Mouse (Mus musculus): ENCODE measurements around the gene Trmu. TPM values are rescaled to one million over a fixed set of nuclear protein-coding genes. Genes with fewer than 3 reads are reported as not detected.
A peak's percentile ranks its signal among the peaks of the same experiment; 100 is the strongest.

Gene Trmu
- polyA plus RNA-seq, 2 experiments: 12.7 to 15.2 TPM

DNA sequence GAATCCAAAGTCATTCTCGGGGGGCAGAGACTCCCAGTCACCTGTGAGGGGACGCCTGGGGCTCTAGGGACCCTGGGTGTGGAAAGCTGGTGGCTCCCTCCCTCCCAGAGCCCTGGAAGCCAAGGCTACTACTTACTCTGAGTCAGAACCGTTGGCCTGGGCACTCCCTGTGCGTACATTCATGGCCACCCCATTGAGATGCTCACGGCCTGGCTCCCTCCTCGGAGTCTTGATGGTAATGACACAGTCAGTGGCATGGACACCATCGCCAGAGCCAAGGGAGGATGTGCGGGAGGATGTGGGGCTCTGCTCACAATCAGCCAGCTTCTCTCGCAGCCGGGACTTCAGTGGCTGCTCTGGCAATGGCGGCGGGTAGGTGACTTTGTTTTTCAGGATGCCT lies 21.7 kb downstream of the Trmu start:
- Histone ChIP-seq H3K4me2 (ENCODE audit: low read depth) (no peak overlapping the region), H3K27me3 (ENCODE audit: control insufficient read depth, insufficient read depth, low read length) (no peaks in the 10 kb centered on the region), H3K9ac (replicated peaks) (no peak overlapping the region), H3K9me3 (ENCODE audit: control insufficient read depth, low read length) (no peaks in the 10 kb centered on the region), H3K4me1 (replicated peaks; ENCODE audit: control insufficient read depth in 2 of 2, insufficient read depth in 2 of 2, low read length in 1 of 2) (no peaks in the 10 kb centered on the region), H3K4me3 (ENCODE audit: insufficient read depth in 1 of 2, low read depth in 2 of 2, low read length in 2 of 2) (no peak overlapping the region), H3K36me3 (replicated peaks; ENCODE audit: control insufficient read depth, insufficient read depth, low read depth) (no peaks in the 10 kb centered on the region; the same call in 1 of the 2 replicates), H3K27ac (no peak overlapping the region)
- DNase-seq (ENCODE audit: low read depth in 3 of 3, low spot score in 3 of 3) (no peak), ATAC-seq (ENCODE audit: insufficient read depth) (no peak)
- 58% methylated on average over 12 of the region's 12 CpGs for WGBS (ENCODE audit: insufficient replicate concordance)
- TF ChIP-seq EP300 (IDR thresholded peaks at IDR 0.05; ENCODE audit: low read depth): no peak
- no peak for TF ChIP-seq CTCF (IDR thresholded peaks at IDR 0.05; ENCODE audit: low read depth)

GRCm38 (mm10) chr15:85902505-85902904 lies 23.4 kb downstream of the Trmu start:
- no peaks in the 10 kb centered on the region for H3K9me3 ChIP-seq (ENCODE audit: control insufficient read depth, low read length)
- H3K4me3 ChIP-seq (ENCODE audit: insufficient read depth in 1 of 2, low read depth in 2 of 2, low read length in 2 of 2): no peak overlapping the region
- H3K9ac ChIP-seq (replicated peaks): no peak overlapping the region
- no peak overlapping the region for H3K27ac ChIP-seq
- H3K4me2 ChIP-seq (ENCODE audit: low read depth): no peak overlapping the region
- ATAC-seq (ENCODE audit: insufficient read depth): no peak
- no peaks in the 10 kb centered on the region for H3K27me3 ChIP-seq (ENCODE audit: control insufficient read depth, insufficient read depth, low read length)
- TF ChIP-seq CTCF (IDR thresholded peaks at IDR 0.05; ENCODE audit: low read depth) (no peak), EP300 (IDR thresholded peaks at IDR 0.05; ENCODE audit: low read depth) (no peak)
- DNase-seq (ENCODE audit: low read depth in 3 of 3, low spot score in 3 of 3): no peak
- 46% methylated on average over 10 of the region's 10 CpGs for WGBS (ENCODE audit: insufficient replicate concordance)
- no peaks in the 10 kb centered on the region for H3K4me1 ChIP-seq (replicated peaks; ENCODE audit: control insufficient read depth in 2 of 2, insufficient read depth in 2 of 2, low read length in 1 of 2)
- H3K36me3 ChIP-seq (replicated peaks; ENCODE audit: control insufficient read depth, insufficient read depth, low read depth): no peaks in the 10 kb centered on the region; the same call in 1 of the 2 replicates

DNA sequence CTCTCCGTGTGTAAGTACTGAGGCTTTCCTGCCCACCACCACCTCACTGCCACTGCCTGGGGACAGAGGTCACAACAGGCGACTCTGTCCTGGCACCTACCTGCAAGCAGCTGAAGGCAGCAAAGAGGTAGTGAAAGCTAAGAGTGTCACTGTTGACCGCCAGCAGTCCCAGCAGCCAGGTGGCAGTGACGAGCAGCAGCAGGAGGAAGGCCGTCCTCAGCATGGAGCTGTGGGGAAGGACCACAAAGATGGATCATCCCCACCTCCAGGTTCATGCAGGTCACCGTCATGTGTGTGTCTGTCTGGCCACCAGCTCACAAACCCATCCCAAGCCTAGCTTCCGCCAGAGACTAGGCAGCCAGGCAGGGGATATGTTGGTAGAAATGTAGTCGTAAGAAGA lies 24.7 kb downstream of the Trmu start:
- Histone ChIP-seq H3K27me3 (ENCODE audit: control insufficient read depth, insufficient read depth, low read length) (no peaks in the 10 kb centered on the region), H3K4me3 (ENCODE audit: insufficient read depth in 1 of 2, low read depth in 2 of 2, low read length in 2 of 2) (no peak overlapping the region), H3K4me2 (ENCODE audit: low read depth) (no peak overlapping the region), H3K36me3 (replicated peaks; ENCODE audit: control insufficient read depth, insufficient read depth, low read depth) (no peaks in the 10 kb centered on the region), H3K9ac (replicated peaks) (no peak overlapping the region), H3K27ac (no peak overlapping the region), H3K4me1 (replicated peaks; ENCODE audit: control insufficient read depth in 2 of 2, insufficient read depth in 2 of 2, low read length in 1 of 2) (no peaks in the 10 kb centered on the region), H3K9me3 (ENCODE audit: control insufficient read depth, low read length) (no peaks in the 10 kb centered on the region)
- TF ChIP-seq EP300 (IDR thresholded peaks at IDR 0.05; ENCODE audit: low read depth): no peak
- TF ChIP-seq CTCF (IDR thresholded peaks at IDR 0.05; ENCODE audit: low read depth): peak; percentile 81
- DNase-seq (ENCODE audit: low read depth in 3 of 3, low spot score in 3 of 3) (no peak), ATAC-seq (ENCODE audit: insufficient read depth) (no peak)
- 52% methylated on average over 8 of the region's 8 CpGs for WGBS (ENCODE audit: insufficient replicate concordance)

GRCm38 (mm10) chr15:85908660-85909491 lies 29.8 kb downstream of the Trmu start:
- DNase-seq (ENCODE audit: low read depth in 3 of 3, low spot score in 3 of 3) (no peak), ATAC-seq (ENCODE audit: insufficient read depth) (no peak)
- Histone ChIP-seq H3K4me2 (ENCODE audit: low read depth) (no peak overlapping the region), H3K4me1 (replicated peaks; ENCODE audit: control insufficient read depth in 2 of 2, insufficient read depth in 2 of 2, low read length in 1 of 2) (no peaks in the 10 kb centered on the region), H3K9ac (replicated peaks) (no peak overlapping the region), H3K4me3 (ENCODE audit: insufficient read depth in 1 of 2, low read depth in 2 of 2, low read length in 2 of 2) (no peak overlapping the region), H3K36me3 (replicated peaks; ENCODE audit: control insufficient read depth, insufficient read depth, low read depth) (no peaks in the 10 kb centered on the region), H3K9me3 (ENCODE audit: control insufficient read depth, low read length) (no peaks in the 10 kb centered on the region), H3K27me3 (ENCODE audit: control insufficient read depth, insufficient read depth, low read length) (no peaks in the 10 kb centered on the region), H3K27ac (no peak overlapping the region)
- 54% methylated on average over 7 of the region's 7 CpGs for WGBS (ENCODE audit: insufficient replicate concordance)
- TF ChIP-seq EP300 (IDR thresholded peaks at IDR 0.05; ENCODE audit: low read depth): no peak

- DNase-seq (ENCODE audit: low read depth in 3 of 3, low spot score in 3 of 3) (no peak), ATAC-seq (ENCODE audit: insufficient read depth) (no peak)
- no peak for TF ChIP-seq CTCF (IDR thresholded peaks at IDR 0.05; ENCODE audit: low read depth)
- no peak for TF ChIP-seq EP300 (IDR thresholded peaks at IDR 0.05; ENCODE audit: low read depth)
- Histone ChIP-seq H3K4me2 (ENCODE audit: low read depth) (no peak overlapping the region), H3K4me3 (ENCODE audit: insufficient read depth in 1 of 2, low read depth in 2 of 2, low read length in 2 of 2) (no peak overlapping the region), H3K27ac (no peak overlapping the region), H3K9ac (replicated peaks) (no peak overlapping the region), H3K9me3 (ENCODE audit: control insufficient read depth, low read length) (no peaks in the 10 kb centered on the region), H3K27me3 (ENCODE audit: control insufficient read depth, insufficient read depth, low read length) (no peaks in the 10 kb centered on the region), H3K36me3 (replicated peaks; ENCODE audit: control insufficient read depth, insufficient read depth, low read depth) (no peaks in the 10 kb centered on the region), H3K4me1 (replicated peaks; ENCODE audit: control insufficient read depth in 2 of 2, insufficient read depth in 2 of 2, low read length in 1 of 2) (no peaks in the 10 kb centered on the region)
- 51% methylated on average over 3 of the region's 3 CpGs for WGBS (ENCODE audit: insufficient replicate concordance)
Measured at GRCm38 (mm10) chr15:85909492-85909829, 30.3 kb downstream of the Trmu start.
